Mouse (Mus musculus): ENCODE measurements around the gene Ccdc57. TPM values are rescaled to one million over a fixed set of nuclear protein-coding genes. Genes with fewer than 3 reads are reported as not detected.

Gene Ccdc57
- polyA plus RNA-seq, 1 experiment = 1.7 TPM

- Histone ChIP-seq H3K27ac (ENCODE audit: control insufficient read depth, insufficient read depth, low read length) (no peak overlapping the region), H3K4me3 (ENCODE audit: control insufficient read depth, insufficient read depth, low read length) (no peak overlapping the region), H3K4me1 (replicated peaks; ENCODE audit: control insufficient read depth, insufficient read depth, low read length) (peaks cover 3% of the 10 kb centered on the region), H3K36me3 (ENCODE audit: control insufficient read depth, insufficient read depth, low read length) (no peaks in the 10 kb centered on the region), H3K27me3 (ENCODE audit: control insufficient read depth, insufficient read depth, low read length) (no peaks in the 10 kb centered on the region)
- no peak for TF ChIP-seq POLR2A (IDR thresholded peaks at IDR 0.05; ENCODE audit: control insufficient read depth, extremely low read depth, insufficient read depth, low read length, poor library complexity)
- no peak for TF ChIP-seq CTCF (IDR thresholded peaks at IDR 0.05; ENCODE audit: borderline replicate concordance, control insufficient read depth, extremely low read depth, insufficient read depth, low read length, poor library complexity)
- WGBS = 98% methylated on average over 4 of the region's 4 CpGs
- no peak for DNase-seq
Measured at GRCm38 (mm10) chr11:120913796-120914195, 18.9 kb downstream of the Ccdc57 start.

- TF ChIP-seq POLR2A (IDR thresholded peaks at IDR 0.05; ENCODE audit: control insufficient read depth, extremely low read depth, insufficient read depth, low read length, poor library complexity) (no peak), CTCF (IDR thresholded peaks at IDR 0.05; ENCODE audit: borderline replicate concordance, control insufficient read depth, extremely low read depth, insufficient read depth, low read length, poor library complexity) (peak; percentile 90)
Measured at GRCm38 (mm10) chr11:120905430-120905873, 27.2 kb downstream of the Ccdc57 start.

GRCm38 (mm10) chr11:120904561-120904960 is 28.1 kb downstream of the Ccdc57 start:
- no peak for DNase-seq
- 98% methylated on average over 3 of the region's 3 CpGs for WGBS
- H3K36me3 ChIP-seq (ENCODE audit: control insufficient read depth, insufficient read depth, low read length) = no peaks in the 10 kb centered on the region
- TF ChIP-seq POLR2A (IDR thresholded peaks at IDR 0.05; ENCODE audit: control insufficient read depth, extremely low read depth, insufficient read depth, low read length, poor library complexity) (no peak), CTCF (IDR thresholded peaks at IDR 0.05; ENCODE audit: borderline replicate concordance, control insufficient read depth, extremely low read depth, insufficient read depth, low read length, poor library complexity) (no peak)
- H3K4me3 ChIP-seq (ENCODE audit: control insufficient read depth, insufficient read depth, low read length) = no peak overlapping the region
- H3K4me1 ChIP-seq (replicated peaks; ENCODE audit: control insufficient read depth, insufficient read depth, low read length) = peaks cover 4% of the 10 kb centered on the region; the same call in 1 of the 2 replicates
- no peaks in the 10 kb centered on the region for H3K27me3 ChIP-seq (ENCODE audit: control insufficient read depth, insufficient read depth, low read length)
- no peak overlapping the region for H3K27ac ChIP-seq (ENCODE audit: control insufficient read depth, insufficient read depth, low read length)

More at GRCm38 (mm10) chr11:120905430-120905873, 27.2 kb downstream of the Ccdc57 start:
- DNase-seq = peak; percentile 79
- no peaks in the 10 kb centered on the region for H3K27me3 ChIP-seq (ENCODE audit: control insufficient read depth, insufficient read depth, low read length)
- H3K36me3 ChIP-seq (ENCODE audit: control insufficient read depth, insufficient read depth, low read length) = no peaks in the 10 kb centered on the region
- H3K27ac ChIP-seq (ENCODE audit: control insufficient read depth, insufficient read depth, low read length) = no peak overlapping the region
- H3K4me1 ChIP-seq (replicated peaks; ENCODE audit: control insufficient read depth, insufficient read depth, low read length) = peaks cover 4% of the 10 kb centered on the region; the same call in 1 of the 2 replicates
- 11% methylated on average over 1 of the region's 1 CpGs for WGBS
- no peak overlapping the region for H3K4me3 ChIP-seq (ENCODE audit: control insufficient read depth, insufficient read depth, low read length)

- WGBS = 94% methylated on average over 24 of the region's 24 CpGs
Measured at GRCm38 (mm10) chr11:120903159-120903850, 29.4 kb downstream of the Ccdc57 start.

GRCm38 (mm10) chr11:120902487-120903142 is 30.1 kb downstream of the Ccdc57 start:
- H3K36me3 ChIP-seq (ENCODE audit: control insufficient read depth, insufficient read depth, low read length) = no peaks in the 10 kb centered on the region
- H3K27me3 ChIP-seq (ENCODE audit: control insufficient read depth, insufficient read depth, low read length) = no peaks in the 10 kb centered on the region
- no peak overlapping the region for H3K27ac ChIP-seq (ENCODE audit: control insufficient read depth, insufficient read depth, low read length)
- no peak overlapping the region for H3K4me3 ChIP-seq (ENCODE audit: control insufficient read depth, insufficient read depth, low read length)
- no peak for TF ChIP-seq POLR2A (IDR thresholded peaks at IDR 0.05; ENCODE audit: control insufficient read depth, extremely low read depth, insufficient read depth, low read length, poor library complexity)
- no peak for TF ChIP-seq CTCF (IDR thresholded peaks at IDR 0.05; ENCODE audit: borderline replicate concordance, control insufficient read depth, extremely low read depth, insufficient read depth, low read length, poor library complexity)
- DNase-seq = no peak
- WGBS = 62% methylated on average over 10 of the region's 10 CpGs
- peaks cover 4% of the 10 kb centered on the region; the same call in 1 of the 2 replicates for H3K4me1 ChIP-seq (replicated peaks; ENCODE audit: control insufficient read depth, insufficient read depth, low read length)

More at GRCm38 (mm10) chr11:120903159-120903850, 29.4 kb downstream of the Ccdc57 start:
- Histone ChIP-seq H3K36me3 (ENCODE audit: control insufficient read depth, insufficient read depth, low read length) (no peaks in the 10 kb centered on the region), H3K27ac (ENCODE audit: control insufficient read depth, insufficient read depth, low read length) (no peak overlapping the region), H3K4me3 (ENCODE audit: control insufficient read depth, insufficient read depth, low read length) (no peak overlapping the region), H3K27me3 (ENCODE audit: control insufficient read depth, insufficient read depth, low read length) (no peaks in the 10 kb centered on the region), H3K4me1 (replicated peaks; ENCODE audit: control insufficient read depth, insufficient read depth, low read length) (peaks cover 4% of the 10 kb centered on the region; the same call in 1 of the 2 replicates)
- TF ChIP-seq POLR2A (IDR thresholded peaks at IDR 0.05; ENCODE audit: control insufficient read depth, extremely low read depth, insufficient read depth, low read length, poor library complexity) (no peak), CTCF (IDR thresholded peaks at IDR 0.05; ENCODE audit: borderline replicate concordance, control insufficient read depth, extremely low read depth, insufficient read depth, low read length, poor library complexity) (no peak)
- DNase-seq = no peak

- no peak for DNase-seq
- TF ChIP-seq POLR2A (IDR thresholded peaks at IDR 0.05; ENCODE audit: control insufficient read depth, extremely low read depth, insufficient read depth, low read length, poor library complexity) = no peak
- Histone ChIP-seq H3K27me3 (ENCODE audit: control insufficient read depth, insufficient read depth, low read length) (no peaks in the 10 kb centered on the region), H3K27ac (ENCODE audit: control insufficient read depth, insufficient read depth, low read length) (no peak overlapping the region), H3K36me3 (ENCODE audit: control insufficient read depth, insufficient read depth, low read length) (no peaks in the 10 kb centered on the region), H3K4me3 (ENCODE audit: control insufficient read depth, insufficient read depth, low read length) (no peak overlapping the region), H3K4me1 (replicated peaks; ENCODE audit: control insufficient read depth, insufficient read depth, low read length) (peaks cover 4% of the 10 kb centered on the region; the same call in 1 of the 2 replicates)
- 97% methylated on average over 21 of the region's 21 CpGs for WGBS
Measured at GRCm38 (mm10) chr11:120901729-120902486, 30.8 kb downstream of the Ccdc57 start.

All from thymus, adult 2 months (tissue).